Mouse (Mus musculus): Measurements from ENCODE around the gene Fgfr4. TPM values are rescaled to one million over a fixed set of nuclear protein-coding genes. Genes with fewer than 3 reads are reported as not detected.

Gene Fgfr4
- total and polyA plus RNA-seq, 3 experiments: not detected

GRCm38 (mm10) chr13:55107116-55107515 lies 45.3 kb upstream of the Fgfr4 start:
- H3K4me3 ChIP-seq (ENCODE audit: control insufficient read depth in 1 of 2, insufficient read depth in 1 of 2, low read depth in 2 of 2, low read length in 2 of 2): no peak overlapping the region
- H3K4me1 ChIP-seq (ENCODE audit: control insufficient read depth in 1 of 2, insufficient read depth in 2 of 2, low read length in 2 of 2): peaks cover 3 to 23% of the 10 kb centered on the region in 2 experiments; a peak in 3 of 4 replicates
- H3K36me3 ChIP-seq (ENCODE audit: control insufficient read depth in 1 of 2, insufficient read depth in 2 of 2, low read length in 2 of 2): peaks cover 0 to 27% of the 10 kb centered on the region in 2 experiments; a peak in 3 of 4 replicates
- H3K9me3 ChIP-seq (replicated peaks; ENCODE audit: insufficient read depth, low read length): no peaks in the 10 kb centered on the region
- H3K27me3 ChIP-seq (ENCODE audit: control insufficient read depth in 1 of 2, insufficient read depth in 2 of 2, low read length in 2 of 2): no peaks in the 10 kb centered on the region
- no peak overlapping the region for H3K27ac ChIP-seq (ENCODE audit: control insufficient read depth, low read depth, low read length)
- H3K9ac ChIP-seq (ENCODE audit: control insufficient read depth, low read depth, low read length, poor library complexity, severe bottlenecking): 0 out of 2 replicates have a peak overlapping the region, but pooled peaks have one; percentile 22
- peaks cover 28% of the 10 kb centered on the region for H3K79me2 ChIP-seq (ENCODE audit: control insufficient read depth, insufficient read depth, low read length, poor library complexity)
- no peak for DNase-seq (ENCODE audit: low read depth, low spot score)
- TF ChIP-seq MAX (IDR thresholded peaks at IDR 0.05; ENCODE audit: low read length) (no peak), ZMIZ1 (IDR thresholded peaks at IDR 0.05; ENCODE audit: low read depth, low read length) (no peak), ZKSCAN1 (IDR thresholded peaks at IDR 0.05; ENCODE audit: low read depth, low read length) (no peak), RAD21 (IDR thresholded peaks at IDR 0.05; ENCODE audit: low read depth, low read length) (no peak), BHLHE40 (IDR thresholded peaks at IDR 0.05; ENCODE audit: borderline replicate concordance, low read depth, low read length) (no peak), UBTF (IDR thresholded peaks at IDR 0.05; ENCODE audit: borderline replicate concordance, insufficient read depth, low read depth, low read length) (no peak), CHD2 (IDR thresholded peaks at IDR 0.05; ENCODE audit: low read length) (no peak)

GRCm38 (mm10) chr13:55107694-55108093 lies 44.7 kb upstream of the Fgfr4 start:
- Histone ChIP-seq H3K36me3 (ENCODE audit: control insufficient read depth in 1 of 2, insufficient read depth in 2 of 2, low read length in 2 of 2) (peaks cover under 1 to 22% of the 10 kb centered on the region in 2 experiments; a peak in 3 of 4 replicates), H3K9me3 (replicated peaks; ENCODE audit: insufficient read depth, low read length) (no peaks in the 10 kb centered on the region), H3K9ac (ENCODE audit: control insufficient read depth, low read depth, low read length, poor library complexity, severe bottlenecking) (no peak overlapping the region), H3K4me3 (ENCODE audit: control insufficient read depth in 1 of 2, insufficient read depth in 1 of 2, low read depth in 2 of 2, low read length in 2 of 2) (no peak overlapping the region), H3K4me1 (ENCODE audit: control insufficient read depth in 1 of 2, insufficient read depth in 2 of 2, low read length in 2 of 2) (peaks cover 3 to 18% of the 10 kb centered on the region in 2 experiments; a peak in 3 of 4 replicates), H3K79me2 (ENCODE audit: control insufficient read depth, insufficient read depth, low read length, poor library complexity) (peaks cover 28% of the 10 kb centered on the region), H3K27ac (ENCODE audit: control insufficient read depth, low read depth, low read length) (no peak overlapping the region), H3K27me3 (ENCODE audit: control insufficient read depth in 1 of 2, insufficient read depth in 2 of 2, low read length in 2 of 2) (no peaks in the 10 kb centered on the region)
- no peak for TF ChIP-seq ETS1 (IDR thresholded peaks at IDR 0.05; ENCODE audit: low read depth, low read length)
- no peak for TF ChIP-seq CHD1 (IDR thresholded peaks at IDR 0.05; ENCODE audit: low read depth, low read length)
- TF ChIP-seq NELFE (IDR thresholded peaks at IDR 0.05; ENCODE audit: low read depth, low read length): no peak
- DNase-seq (ENCODE audit: low read depth, low spot score): no peak

GRCm38 (mm10) chr13:55114375-55114774 lies 38.1 kb upstream of the Fgfr4 start:
- Histone ChIP-seq H3K9ac (ENCODE audit: control insufficient read depth, low read depth, low read length, poor library complexity, severe bottlenecking) (no peak overlapping the region), H3K79me2 (ENCODE audit: control insufficient read depth, insufficient read depth, low read length, poor library complexity) (peaks cover 2% of the 10 kb centered on the region; the same call in 1 of the 2 replicates), H3K27ac (ENCODE audit: control insufficient read depth, low read depth, low read length) (no peak overlapping the region), H3K4me1 (ENCODE audit: control insufficient read depth in 1 of 2, insufficient read depth in 2 of 2, low read length in 2 of 2) (no peaks in the 10 kb centered on the region), H3K4me3 (ENCODE audit: control insufficient read depth in 1 of 2, insufficient read depth in 1 of 2, low read depth in 2 of 2, low read length in 2 of 2) (no peak overlapping the region), H3K9me3 (replicated peaks; ENCODE audit: insufficient read depth, low read length) (no peaks in the 10 kb centered on the region), H3K36me3 (ENCODE audit: control insufficient read depth in 1 of 2, insufficient read depth in 2 of 2, low read length in 2 of 2) (peaks cover 0 to 7% of the 10 kb centered on the region in 2 experiments; a peak in 2 of 4 replicates), H3K27me3 (ENCODE audit: control insufficient read depth in 1 of 2, insufficient read depth in 2 of 2, low read length in 2 of 2) (no peaks in the 10 kb centered on the region)
- no peak for DNase-seq (ENCODE audit: low read depth, low spot score)
- no peak for TF ChIP-seq RAD21 (IDR thresholded peaks at IDR 0.05; ENCODE audit: low read depth, low read length)
- no peak for TF ChIP-seq ZKSCAN1 (IDR thresholded peaks at IDR 0.05; ENCODE audit: low read depth, low read length)
- TF ChIP-seq ZNF384 (IDR thresholded peaks at IDR 0.05; ENCODE audit: low read depth, low read length): no peak
- no peak for TF ChIP-seq MXI1 (IDR thresholded peaks at IDR 0.05; ENCODE audit: low read depth, low read length)
